Comparison of ENCODE assay signal across 19 mouse cellular contexts in genomic region chr3:52651862-52652475, GRCm38 (mm10).
A peak's percentile ranks its signal among the peaks of the same experiment; 100 is the strongest.
DNase-seq lines count a peak whose midpoint lies in the region; ATAC-seq lines count a peak whose summit lies in the region.
"Had no signal": no experiment of that assay in that cellular context is flagged by ENCODE, and none has a peak within 500 bp of the region (broad histone marks: within the 10 kb centered on the region; RNA-seq: fewer than 3 reads in every experiment).

No protein-coding gene starts in this region.

- H3K27me3 ChIP-seq in embryonic facial prominence, embryonic 13.5 days = peaks cover 8% of the 10 kb centered on the region
- no peaks in the 10 kb centered on the region for H3K27me3 ChIP-seq in limb, embryonic 13.5 days
- H3K27me3 ChIP-seq: forebrain, embryonic 12.5 days; hindbrain, embryonic 15.5 days; lung, embryonic 15.5 days had no signal

- WGBS in embryonic facial prominence, embryonic 13.5 days = 31% methylated on average over 7 of the region's 7 CpGs
- WGBS in limb, embryonic 13.5 days = 36% methylated on average over 7 of the region's 7 CpGs

- no peak overlapping the region for H3K9ac ChIP-seq in embryonic facial prominence, embryonic 13.5 days
- H3K9ac ChIP-seq in limb, embryonic 13.5 days = no peak overlapping the region
- H3K9ac ChIP-seq: forebrain, embryonic 12.5 days; hindbrain, embryonic 15.5 days; kidney, embryonic 15.5 days; lung, embryonic 15.5 days; neural tube, embryonic 13.5 days had no signal

- no peak overlapping the region for H3K4me3 ChIP-seq in embryonic facial prominence, embryonic 13.5 days
- H3K4me3 ChIP-seq in limb, embryonic 13.5 days = no peak overlapping the region
- H3K4me3 ChIP-seq: forebrain, embryonic 12.5 days; hindbrain, embryonic 15.5 days; kidney, embryonic 15.5 days; left cerebral cortex, adult 2 months; lung, embryonic 15.5 days; neural tube, embryonic 13.5 days had no signal

- peaks cover 22% of the 10 kb centered on the region for H3K4me1 ChIP-seq in embryonic facial prominence, embryonic 13.5 days
- peaks cover 18% of the 10 kb centered on the region for H3K4me1 ChIP-seq in limb, embryonic 13.5 days
- H3K4me1 ChIP-seq: forebrain, embryonic 12.5 days; hindbrain, embryonic 15.5 days; kidney, embryonic 15.5 days; lung, embryonic 15.5 days had no signal

- no peaks in the 10 kb centered on the region for H3K36me3 ChIP-seq in embryonic facial prominence, embryonic 13.5 days
- no peaks in the 10 kb centered on the region for H3K36me3 ChIP-seq in limb, embryonic 13.5 days
- H3K36me3 ChIP-seq: forebrain, embryonic 12.5 days; hindbrain, embryonic 15.5 days; kidney, embryonic 15.5 days; lung, embryonic 15.5 days; neural tube, embryonic 13.5 days had no signal

- ATAC-seq in frontal cortex, adult (ENCODE audit: low TSS enrichment) = peak; percentile 41; the same call in 1 of the 2 replicates
- ATAC-seq in embryonic facial prominence, embryonic 13.5 days (ENCODE audit: insufficient number of reproducible peaks, insufficient read depth, low FRiP score, low TSS enrichment, low read depth) = no peak
- no peak for ATAC-seq in limb, embryonic 13.5 days (ENCODE audit: low FRiP score, low read depth)
- no peak for ATAC-seq in erythroid progenitor cell, adult 5-6 weeks (replicated peaks; ENCODE audit: low FRiP score, poor library complexity, severe bottlenecking)

- H3K4me2 ChIP-seq in embryonic facial prominence, embryonic 13.5 days = peak overlapping the region; percentile 40
- 0 out of 2 replicates have a peak overlapping the region, but pooled peaks have one; percentile 25 for H3K4me2 ChIP-seq in limb, embryonic 13.5 days (replicated peaks)
- H3K4me2 ChIP-seq: forebrain, embryonic 12.5 days; hindbrain, embryonic 15.5 days; kidney, embryonic 15.5 days; lung, embryonic 15.5 days; neural tube, embryonic 13.5 days had no signal

- DNase-seq in frontal cortex, adult 2 months (ENCODE audit: extremely low spot score in 1 of 2, low spot score in 1 of 2) = no peak
- peak; percentile 61 for DNase-seq in CD4-positive, CD25-positive, alpha-beta regulatory T cell, adult 2 months (ENCODE audit: low read depth, low spot score)
- DNase-seq in ovary, postnatal 10 days (ENCODE audit: low spot score) = no peak
- DNase-seq in adrenal gland, adult 8-10 months = no peak
- DNase-seq: adrenal gland, postnatal 25 days; cerebellum, postnatal 14 days; heart, postnatal 10 days; right cerebral cortex, postnatal 4 days; thymus, postnatal 14 days had no signal

- no peaks in the 10 kb centered on the region for H3K9me3 ChIP-seq in embryonic facial prominence, embryonic 13.5 days
- H3K9me3 ChIP-seq in limb, embryonic 13.5 days = no peaks in the 10 kb centered on the region; the same call in 1 of the 2 replicates
- H3K9me3 ChIP-seq: forebrain, embryonic 12.5 days; hindbrain, embryonic 15.5 days; lung, embryonic 15.5 days; neural tube, embryonic 13.5 days had no signal

- peak overlapping the region; percentile 13; the same call in 1 of the 2 replicates for H3K27ac ChIP-seq in embryonic facial prominence, embryonic 13.5 days
- no peak overlapping the region for H3K27ac ChIP-seq in limb, embryonic 13.5 days
- H3K27ac ChIP-seq: forebrain, embryonic 12.5 days; hindbrain, embryonic 15.5 days; kidney, embryonic 15.5 days; left cerebral cortex, adult 2 months; lung, embryonic 15.5 days; neural tube, embryonic 13.5 days had no signal
